20 mouse cellular contexts compared by ENCODE assay signal in genomic region chr14:33347738-33348137, GRCm38 (mm10).
A peak's percentile ranks its signal among the peaks of the same experiment; 100 is the strongest.
DNase-seq lines count a peak whose midpoint lies in the region; ATAC-seq and TF ChIP-seq lines count a peak whose summit lies in the region.
"Had no signal": no experiment of that assay in that cellular context is flagged by ENCODE, and none has a peak within 500 bp of the region (broad histone marks: within the 10 kb centered on the region; RNA-seq: fewer than 3 reads in every experiment).

No protein-coding gene starts in this region.

- no peak for TF ChIP-seq CTCF in hindbrain, postnatal 0 days (IDR thresholded peaks at IDR 0.05; ENCODE audit: low read depth)

- ATAC-seq in hindbrain, postnatal 0 days = 0 out of 2 replicates have a peak, but pooled peaks have one; percentile 33
- no peak for ATAC-seq in hindbrain, embryonic 11.5 days (ENCODE audit: low FRiP score)
- no peak for ATAC-seq in erythroid progenitor cell, adult 5-6 weeks (replicated peaks; ENCODE audit: low FRiP score, poor library complexity, severe bottlenecking)
- ATAC-seq: activated CD4-positive, CD25-positive, alpha-beta regulatory T cell, adult 4 months; CD4-positive, CD25-positive, alpha-beta regulatory T cell, adult 4 months; liver, embryonic 12.5 days had no signal

- H3K4me3 ChIP-seq in hindbrain, postnatal 0 days (ENCODE audit: low read length) = no peak overlapping the region
- H3K4me3 ChIP-seq in hindbrain, embryonic 11.5 days (ENCODE audit: low read depth, low read length) = no peak overlapping the region
- H3K4me3 ChIP-seq: left cerebral cortex, adult 2 months; limb, embryonic 12.5 days; liver, embryonic 12.5 days; neural tube, embryonic 12.5 days had no signal

- no peak overlapping the region for H3K9ac ChIP-seq in hindbrain, postnatal 0 days (replicated peaks; ENCODE audit: low read length)
- no peak overlapping the region for H3K9ac ChIP-seq in hindbrain, embryonic 11.5 days (ENCODE audit: low read depth, low read length)
- H3K9ac ChIP-seq: limb, embryonic 12.5 days; liver, embryonic 12.5 days; neural tube, embryonic 12.5 days had no signal

- no peak overlapping the region for H3K4me2 ChIP-seq in hindbrain, postnatal 0 days (ENCODE audit: low read depth, low read length)
- no peak overlapping the region for H3K4me2 ChIP-seq in hindbrain, embryonic 11.5 days (replicated peaks; ENCODE audit: low read depth, low read length)
- H3K4me2 ChIP-seq: limb, embryonic 12.5 days; liver, embryonic 12.5 days; midbrain, embryonic 11.5 days; neural tube, embryonic 12.5 days had no signal

- H3K27me3 ChIP-seq in hindbrain, postnatal 0 days (ENCODE audit: insufficient read depth, low read length) = peaks cover 14% of the 10 kb centered on the region
- H3K27me3 ChIP-seq in hindbrain, embryonic 11.5 days (ENCODE audit: control insufficient read depth, insufficient read depth, low read length) = peaks cover 29% of the 10 kb centered on the region

- no peaks in the 10 kb centered on the region for H3K9me3 ChIP-seq in hindbrain, postnatal 0 days (ENCODE audit: low read length)
- H3K9me3 ChIP-seq in hindbrain, embryonic 11.5 days (ENCODE audit: control insufficient read depth, low read length) = no peaks in the 10 kb centered on the region
- H3K9me3 ChIP-seq: limb, embryonic 12.5 days; liver, embryonic 12.5 days; neural tube, embryonic 12.5 days had no signal

- 46% methylated on average over 4 of the region's 4 CpGs for WGBS in hindbrain, postnatal 0 days
- WGBS in hindbrain, embryonic 11.5 days = 55% methylated on average over 4 of the region's 4 CpGs

- DNase-seq in heart, adult 11 months = peak; percentile 94
- no peak for DNase-seq in heart, adult 9 months (ENCODE audit: low spot score in 2 of 2)
- no peak for DNase-seq in hindbrain, postnatal 0 days (ENCODE audit: low spot score)
- DNase-seq in hindbrain, embryonic 11.5 days (ENCODE audit: low spot score) = no peak
- peak; percentile 71 for DNase-seq in lung, postnatal 25 days (ENCODE audit: low spot score)
- DNase-seq in Muller cell, postnatal 12 days (ENCODE audit: inconsistent ontology term) = no peak
- DNase-seq: adrenal gland, postnatal 36 days; cerebellum, adult 18-20 months; cerebellum, postnatal 25 days; kidney, adult 18-20 months; right cerebral cortex, adult 18-20 months had no signal

- no peaks in the 10 kb centered on the region for H3K36me3 ChIP-seq in hindbrain, postnatal 0 days (ENCODE audit: insufficient read depth, low read length)
- H3K36me3 ChIP-seq in hindbrain, embryonic 11.5 days (ENCODE audit: control insufficient read depth, insufficient read depth, low read length) = no peaks in the 10 kb centered on the region
- H3K36me3 ChIP-seq: limb, embryonic 12.5 days; liver, embryonic 12.5 days; neural tube, embryonic 12.5 days had no signal

- H3K4me1 ChIP-seq in hindbrain, postnatal 0 days (ENCODE audit: insufficient read depth, low read length) = no peaks in the 10 kb centered on the region; the same call in 1 of the 2 replicates
- H3K4me1 ChIP-seq in hindbrain, embryonic 11.5 days (replicated peaks; ENCODE audit: control insufficient read depth, insufficient read depth, low read length) = peaks cover 5% of the 10 kb centered on the region; the same call in 1 of the 2 replicates
- H3K4me1 ChIP-seq: liver, embryonic 12.5 days had no signal

- no peak overlapping the region for H3K27ac ChIP-seq in hindbrain, postnatal 0 days
- H3K27ac ChIP-seq in hindbrain, embryonic 11.5 days (ENCODE audit: low read depth, low read length) = no peak overlapping the region
- H3K27ac ChIP-seq: kidney, postnatal 0 days; left cerebral cortex, adult 2 months; limb, embryonic 12.5 days; liver, embryonic 12.5 days; neural tube, embryonic 12.5 days had no signal

Comparison
In these comparisons a context has a peak if more than half of its experiments do, and no peak if none do; other contexts are left out.
1. DNase-seq: peak in heart, adult 11 months (single experiment) and lung, postnatal 25 days (single experiment); none in heart, adult 9 months (0 of 2), hindbrain, postnatal 0 days (single experiment), hindbrain, embryonic 11.5 days (single experiment) and Muller cell, postnatal 12 days (single experiment).